Mouse (Mus musculus): ENCODE measurements around the gene Tex12. TPM values are rescaled to one million over a fixed set of nuclear protein-coding genes. Genes with fewer than 3 reads are reported as not detected.

The Tex12 gene
- polyA plus RNA-seq, 1 experiment from 2014 or later, result not detected

GRCm38 (mm10) chr9:50521562-50521961 lies 39.6 kb downstream of the Tex12 start:
- ChIA-PET CTCF (interaction anchor here (1.4 kb wide), 1 partner anchor 13 kb away, joined by 3 read pairs; no protein-coding TSS in a partner anchor), POLR2A (no interaction called here)
- ATAC-seq, result no peak
- peak; percentile 51 for TF ChIP-seq CTCF (IDR thresholded peaks at IDR 0.05)
- no peaks in the 10 kb centered on the region for H3K27me3 ChIP-seq
- in situ Hi-C loops (cut with MboI; ENCODE audit: low pct_unique_long_range_greater_than_20kb), result loop anchor here (10.0 kb wide), 1 partner anchor 187 kb away; no protein-coding TSS in a partner anchor
- no peak for DNase-seq (ENCODE audit: low read depth, low spot score)

GRCm38 (mm10) chr9:50520748-50521147 lies 40.4 kb downstream of the Tex12 start:
- in situ Hi-C loops (cut with MboI; ENCODE audit: low pct_unique_long_range_greater_than_20kb), result loop anchor here (10.0 kb wide), 1 partner anchor 186 kb away; no protein-coding TSS in a partner anchor
- no peak for TF ChIP-seq CTCF (IDR thresholded peaks at IDR 0.05)
- ChIA-PET CTCF (no interaction called here), POLR2A (no interaction called here)
- no peak for DNase-seq (ENCODE audit: low read depth, low spot score)
- H3K27me3 ChIP-seq, result no peaks in the 10 kb centered on the region
- ATAC-seq, result no peak

GRCm38 (mm10) chr9:50518781-50519180 lies 42.3 kb downstream of the Tex12 start:
- in situ Hi-C loops (cut with MboI; ENCODE audit: low pct_unique_long_range_greater_than_20kb), result no loop called here

GRCm38 (mm10) chr9:50515462-50515861 lies 45.7 kb downstream of the Tex12 start:
- no peaks in the 10 kb centered on the region for H3K27me3 ChIP-seq
- in situ Hi-C loops (cut with MboI; ENCODE audit: low pct_unique_long_range_greater_than_20kb), result no loop called here
- TF ChIP-seq CTCF (IDR thresholded peaks at IDR 0.05), result no peak
- CTCF ChIA-PET, result interaction anchor here (1.2 to 4.2 kb wide), 3 partner anchors 13 to 64 kb away, joined by 4 to 18 read pairs (median 4); partner anchors contain the start of gene Pts
- POLR2A ChIA-PET, result no interaction called here
- DNase-seq (ENCODE audit: low read depth, low spot score) (no peak), ATAC-seq (no peak)

More at GRCm38 (mm10) chr9:50518781-50519180, 42.3 kb downstream of the Tex12 start:
- TF ChIP-seq CTCF (IDR thresholded peaks at IDR 0.05), result peak; percentile 71
- ATAC-seq (no peak), DNase-seq (ENCODE audit: low read depth, low spot score) (no peak)
- H3K27me3 ChIP-seq, result no peaks in the 10 kb centered on the region
- ChIA-PET CTCF (interaction anchor here (1.1 to 4.2 kb wide), 4 partner anchors 9 to 55 kb away, joined by 3 to 19 read pairs (median 5); partner anchors contain the start of gene Pts), POLR2A (interaction anchor here (0.9 kb wide), 1 partner anchor 8 kb away, joined by 3 read pairs; no protein-coding TSS in a partner anchor)

GRCm38 (mm10) chr9:50507570-50507969 lies 53.6 kb downstream of the Tex12 start:
- H3K27me3 ChIP-seq, result no peaks in the 10 kb centered on the region
- no peak for TF ChIP-seq CTCF (IDR thresholded peaks at IDR 0.05)
- no peak for ATAC-seq
- ChIA-PET CTCF (interaction anchor here (0.7 to 1.6 kb wide), 5 partner anchors 10 to 38 kb away, joined by 3 to 4 read pairs (median 3); no protein-coding TSS in a partner anchor), POLR2A (interaction anchor here (1.1 kb wide), 1 partner anchor 10 kb away, joined by 3 read pairs; no protein-coding TSS in a partner anchor)
- in situ Hi-C loops (cut with MboI; ENCODE audit: low pct_unique_long_range_greater_than_20kb), result no loop called here
- DNase-seq (ENCODE audit: low read depth, low spot score), result no peak

Other genes starting within 250 kb of the Tex12 start
- gene Rpl10-ps3, start 216.4 kb downstream of the Tex12 start, polyA plus RNA-seq (2021), result 157 TPM
- gene Plet1, start 66.8 kb downstream of the Tex12 start, polyA plus RNA-seq (2021), result 0.08 TPM
- gene Pts, start 32.6 kb downstream of the Tex12 start, polyA plus RNA-seq (2021), result 65.9 TPM
- 3.6 TPM for gene Il18, start 6.5 kb downstream of the Tex12 start, polyA plus RNA-seq (2021)
- gene Bco2, start 6.1 kb downstream of the Tex12 start, polyA plus RNA-seq (2021), result 0.22 TPM
- 418 TPM for gene Sdhd, start 42.5 kb upstream of the Tex12 start, polyA plus RNA-seq (2021)
- 247 TPM for gene Timm8b, start 42.6 kb upstream of the Tex12 start, polyA plus RNA-seq (2021)
- gene Pih1d2, start 56.0 kb upstream of the Tex12 start, polyA plus RNA-seq (2021), result 8.2 TPM
- 25.4 TPM for gene Nkapd1, start 56.1 kb upstream of the Tex12 start, polyA plus RNA-seq (2021)
- gene Dlat, start 98.5 kb upstream of the Tex12 start, polyA plus RNA-seq (2021), result 134 TPM
- 14.6 TPM for gene Dixdc1, start 178.2 kb upstream of the Tex12 start, polyA plus RNA-seq (2021)
- 33.1 TPM for gene 2310030G06Rik, start 185.2 kb upstream of the Tex12 start, polyA plus RNA-seq (2021)
- 1,544 TPM for gene Cryab, start 190.0 kb upstream of the Tex12 start, polyA plus RNA-seq (2021)
- gene Hspb2, start 191.0 kb upstream of the Tex12 start, polyA plus RNA-seq (2021), result 12.9 TPM
- gene Fdxacb1, start 206.9 kb upstream of the Tex12 start, polyA plus RNA-seq (2021), result 6.5 TPM
- 27.5 TPM for gene Alg9, start 213.7 kb upstream of the Tex12 start, polyA plus RNA-seq (2021)
- gene 1110032A03Rik, start 214.2 kb upstream of the Tex12 start, polyA plus RNA-seq (2021), result 28.6 TPM